Mouse (Mus musculus) CH12.LX (cell line): Measurements from ENCODE around the gene Col28a1. TPM values are rescaled to one million over a fixed set of nuclear protein-coding genes. Genes with fewer than 3 reads are reported as not detected.

Experiments
- DNase-seq: peaks from one replicate; pipeline ENCODE4 v3.0.0-alpha.2; 2013; ENCODE audit errors: extremely low read depth
- H3K27ac ChIP-seq: 2 replicates; pipeline ENCODE4 v1.5.1; 2012; ENCODE audit warnings: low read depth, mild to moderate bottlenecking, control low read depth, moderate library complexity; ENCODE audit not compliant: insufficient read depth
- H3K27me3 ChIP-seq: replicated peaks from 2 replicates; pipeline ENCODE3; 2012; ENCODE audit warnings: inconsistent platforms
- H3K36me3 ChIP-seq, 2 experiments: replicated peaks in 1 of 2; 2 replicates each; pipeline versions ENCODE3 to v1.6.1; 2012; ENCODE audit warnings: inconsistent platforms in 1 of 2, low read length in 1 of 2, mild to moderate bottlenecking in 1 of 2, mixed read lengths in 1 of 2, moderate library complexity in 1 of 2; ENCODE audit not compliant: control insufficient read depth in 1 of 2, insufficient read depth in 1 of 2
- H3K4me1 ChIP-seq, 2 experiments: 2 replicates each; pipeline ENCODE4 v1.6.1; 2012; ENCODE audit warnings: inconsistent platforms in 1 of 2, moderate library complexity in 1 of 2; ENCODE audit not compliant: insufficient read depth in 2 of 2, control insufficient read depth in 1 of 2
- H3K4me2 ChIP-seq: 2 replicates; pipeline ENCODE4 v1.6.1; 2012; ENCODE audit warnings: low read depth, mild to moderate bottlenecking, control low read depth; ENCODE audit not compliant: poor library complexity, insufficient read depth, severe bottlenecking
- H3K4me3 ChIP-seq, 3 experiments: fragments of 150-350 bp in 1 of 3; sonication (generic) in 1 of 3; replicated peaks in 1 of 3; 2 replicates each; pipeline versions ENCODE3 to v1.5.1; 2011 to 2012; ENCODE audit warnings: low read depth in 2 of 3, low read length in 2 of 3, mild to moderate bottlenecking in 2 of 3, moderate library complexity in 2 of 3, control low read depth in 1 of 3, improper control_type of control experiment in 1 of 3, inconsistent platforms in 1 of 3, mixed read lengths in 1 of 3; ENCODE audit not compliant: poor library complexity in 1 of 3
- H3K79me2 ChIP-seq: replicated peaks from 2 replicates; pipeline ENCODE4 v1.6.1; 2012; ENCODE audit warnings: mild to moderate bottlenecking, moderate library complexity; ENCODE audit not compliant: control insufficient read depth, poor library complexity, insufficient read depth, severe bottlenecking; ENCODE audit errors: extremely low read depth
- H3K9ac ChIP-seq: 2 replicates; pipeline ENCODE4 v1.6.1; 2012; ENCODE audit warnings: low read depth, mild to moderate bottlenecking, control low read depth, moderate library complexity; ENCODE audit not compliant: insufficient read depth
- H3K9me3 ChIP-seq: replicated peaks from 2 replicates; pipeline ENCODE3; 2012; ENCODE audit warnings: low read length, inconsistent platforms, mixed read lengths
- CHD1 ChIP-seq: IDR thresholded peaks from 2 replicates; pipeline ENCODE4 v1.6.1; 2012; ENCODE audit warnings: low read depth, low read length, improper control_type of control experiment, inconsistent platforms
- CHD2 ChIP-seq: IDR thresholded peaks from 2 replicates; pipeline ENCODE4 v1.6.1; 2011; ENCODE audit warnings: low read length, improper control_type of control experiment
- CTCF ChIP-seq, 2 experiments: IDR thresholded peaks in 1 of 2; conservative IDR thresholded peaks in 1 of 2; 2 replicates each; pipeline ENCODE4 v1.5.1; 2011 to 2012; ENCODE audit warnings: low read depth in 2 of 2, low read length in 2 of 2, improper control_type of control experiment in 1 of 2, inconsistent platforms in 1 of 2, mild to moderate bottlenecking in 1 of 2, moderate library complexity in 1 of 2
- E2F4 ChIP-seq: IDR thresholded peaks from 2 replicates; pipeline ENCODE4 v1.6.1; 2011; ENCODE audit warnings: low read depth, low read length, improper control_type of control experiment; ENCODE audit not compliant: insufficient replicate concordance
- ELF1 ChIP-seq: IDR thresholded peaks from 2 replicates; pipeline ENCODE4 v1.6.1; 2014; ENCODE audit warnings: low read depth, mild to moderate bottlenecking, inconsistent platforms, low read length, improper control_type of control experiment
- EP300 ChIP-seq: IDR thresholded peaks from 2 replicates; pipeline ENCODE4 v1.6.1; 2011; ENCODE audit warnings: low read length, improper control_type of control experiment
- ETS1 ChIP-seq: conservative IDR thresholded peaks from 2 replicates; pipeline ENCODE4 v1.6.1; 2012; ENCODE audit warnings: low read depth, mild to moderate bottlenecking, inconsistent platforms, low read length, improper control_type of control experiment, moderate library complexity
- GABPA ChIP-seq: IDR thresholded peaks from 2 replicates; pipeline ENCODE4 v1.6.1; 2012; ENCODE audit warnings: low read depth, low read length, improper control_type of control experiment, inconsistent platforms; ENCODE audit not compliant: insufficient replicate concordance
- HCFC1 ChIP-seq: IDR thresholded peaks from 2 replicates; pipeline ENCODE4 v1.6.1; 2012; ENCODE audit warnings: low read depth, mild to moderate bottlenecking, inconsistent platforms, low read length, improper control_type of control experiment
- IRF4 ChIP-seq: IDR thresholded peaks from 2 replicates; pipeline ENCODE4 v1.6.1; 2014; ENCODE audit warnings: low read depth, mild to moderate bottlenecking, inconsistent platforms, low read length, improper control_type of control experiment
- JUN ChIP-seq: IDR thresholded peaks from 2 replicates; pipeline ENCODE4 v1.6.1; 2011; ENCODE audit warnings: low read depth, mild to moderate bottlenecking, low read length, improper control_type of control experiment, moderate library complexity; ENCODE audit not compliant: insufficient read depth
- JUND ChIP-seq: conservative IDR thresholded peaks from 2 replicates; pipeline ENCODE4 v1.6.1; 2011; ENCODE audit warnings: low read depth, low read length, improper control_type of control experiment
- KAT2A ChIP-seq: IDR thresholded peaks from 2 replicates; pipeline ENCODE4 v1.6.1; 2012; ENCODE audit warnings: low read length, improper control_type of control experiment, inconsistent platforms; ENCODE audit not compliant: insufficient replicate concordance
- MAFK ChIP-seq: IDR thresholded peaks from 2 replicates; pipeline ENCODE4 v1.6.1; 2011; ENCODE audit warnings: low read length, improper control_type of control experiment; ENCODE audit not compliant: insufficient replicate concordance
- MAX ChIP-seq: IDR thresholded peaks from 2 replicates; pipeline ENCODE4 v1.6.1; 2011; ENCODE audit warnings: low read length, improper control_type of control experiment
- MAZ ChIP-seq: IDR thresholded peaks from 2 replicates; pipeline ENCODE4 v1.6.1; 2012; ENCODE audit warnings: low read depth, mild to moderate bottlenecking, inconsistent platforms, low read length, improper control_type of control experiment, moderate library complexity
- MXI1 ChIP-seq: IDR thresholded peaks from 2 replicates; pipeline ENCODE4 v1.6.1; 2011; ENCODE audit warnings: mild to moderate bottlenecking, low read depth, low read length, improper control_type of control experiment
- MYC ChIP-seq: IDR thresholded peaks from 2 replicates; pipeline ENCODE4 v1.6.1; 2011; ENCODE audit warnings: low read depth, mild to moderate bottlenecking, improper control_type of control experiment, low read length
- NELFE ChIP-seq: IDR thresholded peaks from 2 replicates; pipeline ENCODE4 v1.6.1; 2011; ENCODE audit warnings: low read depth, low read length, improper control_type of control experiment
- NRF1 ChIP-seq: IDR thresholded peaks from 2 replicates; pipeline ENCODE4 v1.6.1; 2014; ENCODE audit warnings: low read depth, mild to moderate bottlenecking, inconsistent platforms, low read length, improper control_type of control experiment, moderate library complexity
- PAX5 ChIP-seq: IDR thresholded peaks from 2 replicates; pipeline ENCODE4 v1.6.1; 2012; ENCODE audit warnings: low read length, inconsistent platforms, mixed read lengths
- POLR2A ChIP-seq: IDR thresholded peaks from 2 replicates; pipeline ENCODE4 v1.6.1; 2011; ENCODE audit warnings: low read depth, mild to moderate bottlenecking, improper control_type of control experiment, low read length
- POLR2AphosphoS2 ChIP-seq: IDR thresholded peaks from 2 replicates; pipeline ENCODE4 v1.6.1; 2011; ENCODE audit warnings: low read depth, low read length, improper control_type of control experiment
- RAD21 ChIP-seq: IDR thresholded peaks from 2 replicates; pipeline ENCODE4 v1.6.1; 2011; ENCODE audit warnings: low read depth, mild to moderate bottlenecking, low read length, improper control_type of control experiment, moderate library complexity
- RCOR1 ChIP-seq: conservative IDR thresholded peaks from 2 replicates; pipeline ENCODE4 v1.6.1; 2012; ENCODE audit warnings: low read depth, mild to moderate bottlenecking, inconsistent platforms, low read length, improper control_type of control experiment
- SMC3 ChIP-seq: IDR thresholded peaks from 2 replicates; pipeline ENCODE4 v1.6.1; 2011; ENCODE audit warnings: low read depth, low read length, improper control_type of control experiment
- TBP ChIP-seq: conservative IDR thresholded peaks from 2 replicates; pipeline ENCODE4 v1.6.1; 2011; ENCODE audit warnings: low read depth, low read length, improper control_type of control experiment
- TCF12 ChIP-seq: IDR thresholded peaks from 2 replicates; pipeline ENCODE4 v1.6.1; 2014; ENCODE audit warnings: low read depth, mild to moderate bottlenecking, inconsistent platforms, low read length, improper control_type of control experiment
- UBTF ChIP-seq: IDR thresholded peaks from 2 replicates; pipeline ENCODE4 v1.6.1; 2012; ENCODE audit warnings: low read depth, mild to moderate bottlenecking, inconsistent platforms, low read length, improper control_type of control experiment, moderate library complexity
- USF2 ChIP-seq: conservative IDR thresholded peaks from 2 replicates; pipeline ENCODE4 v1.6.1; 2011; ENCODE audit warnings: low read depth, low read length, improper control_type of control experiment
- ZC3H11A ChIP-seq: IDR thresholded peaks from 2 replicates; pipeline ENCODE4 v1.6.1; 2012; ENCODE audit warnings: low read depth, mild to moderate bottlenecking, inconsistent platforms, low read length, improper control_type of control experiment
- ZKSCAN1 ChIP-seq: IDR thresholded peaks from 2 replicates; pipeline ENCODE4 v1.6.1; 2012; ENCODE audit warnings: low read depth, inconsistent platforms, low read length, improper control_type of control experiment, borderline replicate concordance
- ZNF384 ChIP-seq: IDR thresholded peaks from 2 replicates; pipeline ENCODE4 v1.6.1; 2012; ENCODE audit warnings: low read depth, low read length, improper control_type of control experiment, inconsistent platforms
- dilution Hi-C: fragments of 300-500 bp; cut with MboI; formaldehyde crosslinking; loops from 2 replicates; pipeline ENCODE4 v1.14.3; 2020; ENCODE audit warnings: low sequenced_read_pairs; ENCODE audit not compliant: extremely low pct_unique_long_range_greater_than_20kb, extremely low pct_ligation_motif_present
- in situ Hi-C: fragments of 300-500 bp; cut with MboI; formaldehyde crosslinking; loops from 3 replicates; pipeline ENCODE4 v1.14.3; 2019; ENCODE audit warnings: low sequenced_read_pairs, low pct_ligation_motif_present, low pct_unique_long_range_greater_than_20kb, mixed read lengths
- polyA plus RNA-seq: library from polyadenylated mRNA; unstranded; fragments of >175 nt; gene quantifications from 2 replicates; pipeline ENCODE4 v1.2.1, GENCODE M21; 2012; ENCODE audit warnings: low read depth; ENCODE audit not compliant: insufficient read length
- total RNA-seq, 2 experiments: library from RNA; depleted of rRNA; stranded (reverse); fragments of 300-350 nt in 1 of 2; fragments of >200 nt in 1 of 2; gene quantifications; 2 replicates each; pipeline ENCODE4 v1.2.3; 2012 to 2014

Gene Col28a1
- total and polyA plus RNA-seq, 3 experiments, result not detected

GRCm38 (mm10) chr6:8067124-8067523, 125.3 kb downstream of the Col28a1 start:
- in situ Hi-C loops (loop anchor here (25.0 kb wide), 2 partner anchors 120 to 770 kb away; partner anchors contain the start of gene Col28a1), dilution Hi-C loops (no loop called here)
- H3K4me2 ChIP-seq, result peak overlapping the region; percentile 1; the same call in 1 of the 2 replicates
- DNase-seq, result no peak
- H3K9ac ChIP-seq, result no peak overlapping the region
- H3K79me2 ChIP-seq, result no peaks in the 10 kb centered on the region
- H3K9me3 ChIP-seq, result no peaks in the 10 kb centered on the region
- TF ChIP-seq ZNF384 (no peak), NELFE (no peak), HCFC1 (no peak), USF2 (no peak), ZKSCAN1 (no peak), ZC3H11A (no peak), TBP (no peak), IRF4 (no peak), KAT2A (no peak), MXI1 (no peak), JUND (no peak), TCF12 (no peak), POLR2A (no peak), UBTF (no peak), CHD1 (no peak), GABPA (no peak), CHD2 (no peak), NRF1 (no peak), POLR2AphosphoS2 (no peak)
- peaks cover 0 to 4% of the 10 kb centered on the region in 2 experiments; a peak in 2 of 4 replicates for H3K4me1 ChIP-seq
- H3K36me3 ChIP-seq, result no peaks in the 10 kb centered on the region
- H3K27ac ChIP-seq, result no peak overlapping the region
- H3K27me3 ChIP-seq, result no peaks in the 10 kb centered on the region
- H3K4me3 ChIP-seq, result no peak overlapping the region

GRCm38 (mm10) chr6:8066208-8066607, 126.2 kb downstream of the Col28a1 start:
- H3K27ac ChIP-seq, result no peak overlapping the region
- H3K36me3 ChIP-seq, result no peaks in the 10 kb centered on the region
- no peaks in the 10 kb centered on the region for H3K9me3 ChIP-seq
- in situ Hi-C loops, result loop anchor here (25.0 kb wide), 2 partner anchors 121 to 771 kb away; partner anchors contain the start of gene Col28a1
- no peak overlapping the region for H3K9ac ChIP-seq
- peak; percentile 64 for DNase-seq
- H3K27me3 ChIP-seq, result no peaks in the 10 kb centered on the region
- 0 out of 2 replicates have a peak overlapping the region, but pooled peaks have one; percentile 5 for H3K4me2 ChIP-seq
- dilution Hi-C loops, result no loop called here
- no peaks in the 10 kb centered on the region for H3K79me2 ChIP-seq
- no peak overlapping the region for H3K4me3 ChIP-seq
- peaks cover 0 to 4% of the 10 kb centered on the region in 2 experiments; a peak in 2 of 4 replicates for H3K4me1 ChIP-seq
- TF ChIP-seq MAX (no peak), GABPA (no peak), PAX5 (no peak), NRF1 (no peak), ZKSCAN1 (no peak), ETS1 (no peak), RCOR1 (no peak), POLR2A (no peak), E2F4 (no peak), MXI1 (no peak), TBP (no peak), POLR2AphosphoS2 (no peak), ELF1 (no peak), JUND (no peak), MYC (0 out of 2 replicates have a peak, but pooled peaks have one; percentile 39), CTCF (conservative IDR thresholded peaks at IDR 0.05 in 1 of 2, IDR thresholded peaks at IDR 0.05 in 1 of 2; ENCODE audit: low read depth in 2 of 2, low read length in 2 of 2) (peak; percentile 38 to 93; a peak in 3 of 4 replicates), RAD21 (peak; percentile 98), MAFK (no peak), EP300 (no peak), CHD2 (no peak), JUN (no peak), MAZ (no peak), SMC3 (peak; percentile 91), UBTF (no peak), USF2 (no peak)
